Mouse (Mus musculus): Measurements from ENCODE around the gene Clec12a. TPM values are rescaled to one million over a fixed set of nuclear protein-coding genes. Genes with fewer than 3 reads are reported as not detected.
"Not testable (repeated sequence)": the region's sequence is repeated elsewhere in the genome, so short reads cannot be mapped to it uniquely, and the experiment has no call there.

Clec12a gene
- polyA plus RNA-seq (2016; fragmentation: Nextera tagmentation; extraction: Ambion mirVana), result 0.38 and 0.39 TPM in 2 replicates

- H3K9me3 ChIP-seq; H3K4me1 ChIP-seq; DNase-seq (ENCODE audit: extremely low spot score, low spot score); H3K27ac ChIP-seq; H3K27me3 ChIP-seq (ENCODE audit: poor library complexity, severe bottlenecking); H3K4me3 ChIP-seq; H3K36me3 ChIP-seq (replicated peaks): not testable (repeated sequence)
- 80% methylated on average over 4 of the region's 4 CpGs for WGBS
These were observed at the start of gene Clec12a for GRCm38 (mm10) chr6:129342391-129342790. Clec12a (plus strand) TSS chr6:129342691.

GRCm38 (mm10) chr6:129304180-129304579, 38.3 kb upstream of the Clec12a start:
- no peaks in the 10 kb centered on the region for H3K36me3 ChIP-seq (replicated peaks)
- H3K4me3 ChIP-seq, result no peak overlapping the region
- no peaks in the 10 kb centered on the region for H3K27me3 ChIP-seq (ENCODE audit: poor library complexity, severe bottlenecking)
- DNase-seq (ENCODE audit: extremely low spot score, low spot score), result no peak
- H3K27ac ChIP-seq, result no peak overlapping the region
- WGBS, result 93% methylated on average over 1 of the region's 1 CpGs
- no peaks in the 10 kb centered on the region for H3K9me3 ChIP-seq
- no peaks in the 10 kb centered on the region for H3K4me1 ChIP-seq

- no peaks in the 10 kb centered on the region for H3K4me1 ChIP-seq
These were observed 30.0 kb upstream of the Clec12a start for GRCm38 (mm10) chr6:129312499-129312898.

GRCm38 (mm10) chr6:129314655-129315168, 27.8 kb upstream of the Clec12a start:
- no peaks in the 10 kb centered on the region for H3K4me1 ChIP-seq
- DNase-seq (ENCODE audit: extremely low spot score, low spot score), result no peak
- no peak overlapping the region for H3K27ac ChIP-seq
- 85% methylated on average over 3 of the region's 3 CpGs for WGBS
- no peak overlapping the region for H3K4me3 ChIP-seq
- H3K36me3 ChIP-seq (replicated peaks), result no peaks in the 10 kb centered on the region
- no peaks in the 10 kb centered on the region for H3K9me3 ChIP-seq
- H3K27me3 ChIP-seq (ENCODE audit: poor library complexity, severe bottlenecking), result no peaks in the 10 kb centered on the region

More at GRCm38 (mm10) chr6:129312499-129312898, 30.0 kb upstream of the Clec12a start:
- no peaks in the 10 kb centered on the region for H3K9me3 ChIP-seq
- WGBS, result 82% methylated on average over 3 of the region's 3 CpGs
- H3K27ac ChIP-seq, result no peak overlapping the region
- no peaks in the 10 kb centered on the region for H3K27me3 ChIP-seq (ENCODE audit: poor library complexity, severe bottlenecking)
- H3K4me3 ChIP-seq, result no peak overlapping the region
- H3K36me3 ChIP-seq (replicated peaks), result no peaks in the 10 kb centered on the region
- no peak for DNase-seq (ENCODE audit: extremely low spot score, low spot score)

DNA sequence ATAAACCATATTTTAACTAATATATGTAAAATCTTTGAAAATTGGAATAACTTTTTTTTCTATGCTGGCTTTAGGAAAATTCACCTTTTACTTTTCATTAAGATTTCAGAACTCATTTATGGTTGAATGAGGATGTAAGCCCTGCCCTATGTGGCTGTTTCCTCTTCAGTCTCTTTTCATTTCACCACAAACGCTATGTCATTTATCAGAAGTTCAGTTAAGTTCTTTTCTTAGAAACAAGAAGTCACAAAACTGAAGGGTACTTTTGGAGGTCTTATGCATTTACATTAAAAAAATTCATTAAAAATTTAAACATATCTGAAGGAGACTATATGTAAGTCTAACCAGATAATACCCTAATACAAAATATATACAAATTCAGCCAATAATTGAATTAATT, 26.8 kb upstream of the Clec12a start:
- DNase-seq (ENCODE audit: extremely low spot score, low spot score), result no peak
- Histone ChIP-seq H3K4me1 (no peaks in the 10 kb centered on the region), H3K27ac (no peak overlapping the region), H3K36me3 (replicated peaks) (no peaks in the 10 kb centered on the region), H3K4me3 (no peak overlapping the region), H3K27me3 (ENCODE audit: poor library complexity, severe bottlenecking) (no peaks in the 10 kb centered on the region), H3K9me3 (no peaks in the 10 kb centered on the region)
- 98% methylated on average over 1 of the region's 1 CpGs for WGBS

DNA sequence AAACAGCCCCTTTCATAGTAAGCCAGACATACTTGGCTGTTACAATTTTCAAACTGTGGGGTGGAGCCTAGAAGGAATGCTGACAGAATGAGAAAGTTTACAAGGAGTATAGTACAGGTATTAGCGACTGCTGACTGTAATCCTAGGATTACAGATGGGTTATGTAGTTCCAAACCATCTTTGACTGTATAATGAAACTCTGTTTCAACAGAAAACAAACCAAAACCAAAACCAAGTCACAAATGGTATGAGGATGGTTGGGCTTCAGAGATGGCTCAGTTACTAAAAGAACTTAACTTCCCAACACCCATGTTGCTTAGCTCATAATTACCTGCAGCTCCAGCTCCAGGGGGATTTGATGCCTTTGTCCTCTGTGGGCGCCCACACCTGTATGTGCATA, 26.0 kb upstream of the Clec12a start:
- H3K9me3 ChIP-seq, result no peaks in the 10 kb centered on the region
- no peaks in the 10 kb centered on the region for H3K36me3 ChIP-seq (replicated peaks)
- H3K27ac ChIP-seq, result no peak overlapping the region
- 84% methylated on average over 2 of the region's 2 CpGs for WGBS
- no peak for DNase-seq (ENCODE audit: extremely low spot score, low spot score)
- no peaks in the 10 kb centered on the region for H3K4me1 ChIP-seq
- H3K4me3 ChIP-seq, result no peak overlapping the region
- H3K27me3 ChIP-seq (ENCODE audit: poor library complexity, severe bottlenecking), result no peaks in the 10 kb centered on the region

DNA sequence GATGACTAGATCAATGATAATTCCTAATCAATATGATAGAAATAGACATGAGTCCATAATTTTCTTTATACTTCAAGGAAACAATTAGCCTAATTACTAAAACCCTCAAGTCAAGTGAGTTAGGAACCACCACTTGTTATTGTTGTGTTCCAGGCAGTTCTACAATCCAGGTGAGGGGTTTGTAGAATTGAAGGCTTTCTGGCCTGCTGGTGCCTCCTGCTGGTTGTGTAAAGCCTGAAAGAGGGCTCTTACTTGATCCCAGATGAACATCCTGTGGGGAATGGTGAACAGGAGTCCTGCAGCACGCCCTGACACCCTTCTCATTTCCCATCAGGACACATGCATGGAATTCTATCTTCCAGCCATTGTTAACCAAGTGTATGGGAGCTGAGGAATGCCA, 24.1 kb upstream of the Clec12a start:
- no peak for DNase-seq (ENCODE audit: extremely low spot score, low spot score)
- no peak overlapping the region for H3K27ac ChIP-seq
- no peaks in the 10 kb centered on the region for H3K36me3 ChIP-seq (replicated peaks)
- 53% methylated on average over 1 of the region's 1 CpGs for WGBS
- no peak overlapping the region for H3K4me3 ChIP-seq
- H3K27me3 ChIP-seq (ENCODE audit: poor library complexity, severe bottlenecking), result no peaks in the 10 kb centered on the region
- H3K9me3 ChIP-seq, result no peaks in the 10 kb centered on the region
- no peaks in the 10 kb centered on the region for H3K4me1 ChIP-seq

DNA sequence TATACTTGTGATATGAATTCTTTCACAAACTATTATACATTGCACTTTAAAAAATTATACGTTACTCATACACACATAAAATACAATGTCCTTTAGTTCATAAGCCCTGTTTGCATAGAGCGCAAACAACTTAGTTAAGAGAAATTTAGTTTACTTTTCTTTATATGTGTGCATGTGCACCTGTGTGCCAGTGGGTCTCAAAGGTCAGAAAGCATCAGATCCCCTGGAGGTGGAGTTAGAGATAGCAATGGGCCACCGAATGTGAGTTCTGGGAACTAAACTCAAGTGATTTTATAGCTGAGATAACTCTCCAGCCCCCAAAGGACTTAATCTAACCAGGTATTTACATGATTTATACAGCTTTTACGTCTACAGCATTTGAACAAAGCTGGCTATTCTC, 23.2 kb upstream of the Clec12a start:
- no peak for DNase-seq (ENCODE audit: extremely low spot score, low spot score)
- Histone ChIP-seq H3K9me3 (no peaks in the 10 kb centered on the region), H3K27me3 (ENCODE audit: poor library complexity, severe bottlenecking) (no peaks in the 10 kb centered on the region), H3K36me3 (replicated peaks) (no peaks in the 10 kb centered on the region), H3K27ac (no peak overlapping the region), H3K4me1 (no peaks in the 10 kb centered on the region), H3K4me3 (no peak overlapping the region)
- 77% methylated on average over 4 of the region's 4 CpGs for WGBS

GRCm38 (mm10) chr6:129326016-129326415, 16.5 kb upstream of the Clec12a start:
- DNase-seq (ENCODE audit: extremely low spot score, low spot score), result no peak
- Histone ChIP-seq H3K9me3 (no peaks in the 10 kb centered on the region), H3K27me3 (ENCODE audit: poor library complexity, severe bottlenecking) (no peaks in the 10 kb centered on the region), H3K27ac (no peak overlapping the region), H3K4me3 (no peak overlapping the region), H3K4me1 (no peaks in the 10 kb centered on the region), H3K36me3 (replicated peaks) (no peaks in the 10 kb centered on the region)
- 83% methylated on average over 1 of the region's 1 CpGs for WGBS

DNA sequence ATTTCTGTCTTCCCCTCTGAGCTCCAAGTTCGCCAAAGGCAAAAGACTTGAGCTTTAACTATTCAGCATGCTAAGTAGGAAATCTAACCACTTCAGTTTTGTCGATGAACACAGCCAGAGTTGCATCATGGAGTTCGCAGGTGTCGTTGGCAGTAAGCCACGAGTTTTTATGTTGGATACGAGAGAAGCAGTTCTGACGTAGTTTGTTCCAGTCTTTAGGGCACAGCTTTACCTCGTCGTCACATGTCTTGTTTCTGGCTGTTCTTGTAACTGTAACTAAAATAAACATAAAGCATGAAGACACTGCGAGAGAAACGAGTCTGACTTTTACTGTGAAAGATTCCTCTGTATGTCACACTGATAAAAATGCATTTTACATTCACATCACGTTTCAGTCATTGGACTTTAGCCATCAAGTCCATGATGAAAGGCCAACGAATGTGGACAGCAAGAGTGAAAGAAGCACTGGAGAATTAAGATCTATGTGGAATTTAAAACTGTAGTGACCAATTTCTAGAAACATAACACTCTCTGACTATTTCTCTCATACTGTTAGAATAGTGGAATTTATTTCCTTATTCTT, 15.8 kb upstream of the Clec12a start:
- DNase-seq (ENCODE audit: extremely low spot score, low spot score), result no peak
- 88% methylated on average over 13 of the region's 13 CpGs for WGBS
- H3K27me3 ChIP-seq (ENCODE audit: poor library complexity, severe bottlenecking), result no peaks in the 10 kb centered on the region
- no peaks in the 10 kb centered on the region for H3K36me3 ChIP-seq (replicated peaks)
- no peak overlapping the region for H3K27ac ChIP-seq
- no peaks in the 10 kb centered on the region for H3K4me1 ChIP-seq
- H3K9me3 ChIP-seq, result no peaks in the 10 kb centered on the region
- H3K4me3 ChIP-seq, result no peak overlapping the region

DNA sequence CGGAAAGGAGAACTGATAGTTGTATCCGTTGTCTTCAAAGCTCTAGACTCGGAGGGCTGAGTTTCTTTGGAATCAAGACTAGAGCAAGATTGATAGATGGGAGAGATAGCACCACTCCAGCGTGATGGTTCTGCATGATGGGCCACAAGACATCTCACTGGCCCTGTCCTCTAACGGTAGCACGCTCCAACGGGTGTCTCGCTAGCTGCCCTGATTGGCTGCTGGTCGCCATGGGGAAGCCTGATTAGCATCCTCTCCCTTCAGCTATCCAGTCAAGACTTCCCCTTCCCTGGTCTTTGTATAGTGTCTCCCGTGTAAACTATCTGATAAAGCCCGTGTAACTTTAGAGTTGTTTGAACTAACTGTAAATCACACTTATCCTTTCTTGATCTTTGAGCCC, 10.9 kb upstream of the Clec12a start, which contains the start of gene 4922502D21Rik:
Gene 4922502D21Rik (minus strand): TSS at position 187 of the 400 bp plus-strand sequence.
- no peak within 1 kb of the TSS for H3K4me3 ChIP-seq
- DNase-seq (ENCODE audit: extremely low spot score, low spot score), result no peak
- WGBS, result 67% methylated on average over 11 of the region's 11 CpGs

DNA sequence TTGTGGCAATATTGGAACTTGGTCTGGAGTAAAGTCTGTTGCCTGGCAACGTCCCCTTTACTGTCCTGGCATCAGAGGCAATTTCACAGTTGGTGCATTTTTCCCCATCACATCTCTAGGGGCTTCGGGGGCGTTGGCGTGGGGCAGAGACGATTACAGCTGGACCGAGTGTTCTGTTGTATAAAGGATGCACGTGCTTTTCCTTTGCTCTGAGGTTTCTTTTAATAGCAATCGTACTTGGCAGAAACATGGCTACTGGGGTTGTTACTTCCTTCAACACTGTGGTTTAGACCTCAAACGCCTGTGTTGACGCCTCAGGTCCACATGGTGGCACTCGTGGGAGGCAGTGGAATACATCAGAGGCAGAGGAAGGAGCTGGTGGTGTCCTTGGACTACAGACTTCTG, 8.8 kb upstream of the Clec12a start:
- WGBS, result 39% methylated on average over 11 of the region's 11 CpGs
- peak; percentile 29 for DNase-seq (ENCODE audit: extremely low spot score, low spot score)
- H3K9me3 ChIP-seq, result no peaks in the 10 kb centered on the region
- H3K27ac ChIP-seq, result no peak overlapping the region
- no peaks in the 10 kb centered on the region for H3K36me3 ChIP-seq (replicated peaks)
- H3K27me3 ChIP-seq (ENCODE audit: poor library complexity, severe bottlenecking), result no peaks in the 10 kb centered on the region
- no peak overlapping the region for H3K4me3 ChIP-seq
- no peaks in the 10 kb centered on the region for H3K4me1 ChIP-seq

More for the DNA sequence above, 10.9 kb upstream of the Clec12a start, which contains the start of gene 4922502D21Rik:
- H3K27ac ChIP-seq, result no peak within 1 kb of the TSS
- no peaks in the 10 kb centered on the region for H3K4me1 ChIP-seq
- H3K36me3 ChIP-seq (replicated peaks), result no peaks in the 10 kb centered on the region
- no peaks in the 10 kb centered on the region for H3K9me3 ChIP-seq
- H3K27me3 ChIP-seq (ENCODE audit: poor library complexity, severe bottlenecking), result no peaks in the 10 kb centered on the region

GRCm38 (mm10) chr6:129337751-129338150, 4.7 kb upstream of the Clec12a start:
- Histone ChIP-seq H3K36me3 (replicated peaks) (no peaks in the 10 kb centered on the region), H3K9me3 (no peaks in the 10 kb centered on the region), H3K27ac (no peak overlapping the region), H3K27me3 (ENCODE audit: poor library complexity, severe bottlenecking) (no peaks in the 10 kb centered on the region), H3K4me3 (no peak overlapping the region), H3K4me1 (no peaks in the 10 kb centered on the region)
- no peak for DNase-seq (ENCODE audit: extremely low spot score, low spot score)
- 79% methylated on average over 1 of the region's 1 CpGs for WGBS

All from forebrain, embryonic 10.5 days (tissue).